Mouse (Mus musculus): ENCODE data around the gene Zbtb38.

DNA sequence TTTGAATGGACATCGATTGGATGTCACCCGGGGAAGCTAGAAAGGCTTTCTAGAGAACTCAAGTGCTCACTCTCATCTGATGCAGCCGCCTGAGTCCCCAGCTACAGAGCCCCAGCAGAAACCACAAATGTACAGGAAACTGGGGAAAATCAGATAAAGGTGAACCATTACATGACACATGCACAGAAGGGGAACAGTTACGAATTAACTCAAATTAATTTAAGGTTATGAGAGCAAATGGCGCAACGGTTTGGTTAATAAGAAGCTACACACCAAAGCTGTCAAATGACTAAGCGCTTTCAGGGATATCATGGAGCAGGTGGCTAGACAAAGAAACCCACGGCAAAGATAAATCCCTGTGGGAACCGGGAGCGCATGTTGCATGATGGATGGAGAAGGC lies 35.2 kb upstream of the Zbtb38 start:
- TF ChIP-seq ZNF384 (IDR thresholded peaks at IDR 0.05; ENCODE audit: low read depth, low read length) (no peak), HCFC1 (IDR thresholded peaks at IDR 0.05; ENCODE audit: borderline replicate concordance, insufficient read depth, low read length) (no peak), ZC3H11A (IDR thresholded peaks at IDR 0.05; ENCODE audit: borderline replicate concordance, low read depth, low read length) (no peak), CHD2 (IDR thresholded peaks at IDR 0.05; ENCODE audit: low read depth, low read length) (no peak)
